Mouse (Mus musculus) MEL (cell line): ENCODE measurements around the gene Pitx3. TPM values are rescaled to one million over a fixed set of nuclear protein-coding genes. Genes with fewer than 3 reads are reported as not detected.

Experiments
- DNase-seq: peaks from one replicate; pipeline ENCODE4 v3.0.0; 2011; ENCODE audit warnings: low read depth, low spot score
- H3K27ac ChIP-seq: 2 replicates; pipeline ENCODE4 v1.5.1; 2012; ENCODE audit warnings: low read depth, mild to moderate bottlenecking, control low read depth, low read length, moderate library complexity; ENCODE audit not compliant: control insufficient read depth
- H3K27me3 ChIP-seq, 2 experiments: fragments of 150-350 bp in 1 of 2; sonication (generic) in 1 of 2; 2 replicates each; pipeline ENCODE4 v1.6.1; 2012; ENCODE audit warnings: low read length in 2 of 2, mild to moderate bottlenecking in 2 of 2, improper control_type of control experiment in 1 of 2, moderate library complexity in 1 of 2; ENCODE audit not compliant: insufficient read depth in 2 of 2, control insufficient read depth in 1 of 2
- H3K36me3 ChIP-seq, 2 experiments: 2 replicates each; pipeline ENCODE4 v1.6.1; 2012 to 2014; ENCODE audit warnings: low read length in 2 of 2, improper control_type of control experiment in 1 of 2, inconsistent platforms in 1 of 2, mild to moderate bottlenecking in 1 of 2; ENCODE audit not compliant: insufficient read depth in 2 of 2, control insufficient read depth in 1 of 2
- H3K4me1 ChIP-seq, 2 experiments: fragments of 150-350 bp in 1 of 2; sonication (generic) in 1 of 2; 2 replicates each; pipeline ENCODE4 v1.6.1; 2012; ENCODE audit warnings: low read length in 2 of 2, improper control_type of control experiment in 1 of 2, mild to moderate bottlenecking in 1 of 2; ENCODE audit not compliant: insufficient read depth in 2 of 2, control insufficient read depth in 1 of 2
- H3K4me3 ChIP-seq, 2 experiments: fragments of 150-350 bp in 1 of 2; sonication (generic) in 1 of 2; 2 replicates each; pipeline ENCODE4 v1.5.1; 2012; ENCODE audit warnings: low read depth in 2 of 2, low read length in 2 of 2, mild to moderate bottlenecking in 2 of 2, moderate library complexity in 2 of 2, control low read depth in 1 of 2, improper control_type of control experiment in 1 of 2; ENCODE audit not compliant: control insufficient read depth in 1 of 2, insufficient read depth in 1 of 2
- H3K79me2 ChIP-seq: 2 replicates; pipeline ENCODE4 v1.6.1; 2012; ENCODE audit warnings: mild to moderate bottlenecking, low read length, moderate library complexity; ENCODE audit not compliant: control insufficient read depth, poor library complexity, insufficient read depth
- H3K9ac ChIP-seq: 2 replicates; pipeline ENCODE4 v1.6.1; 2012; ENCODE audit warnings: low read depth, mild to moderate bottlenecking, control low read depth, low read length, moderate library complexity; ENCODE audit not compliant: control insufficient read depth, poor library complexity, severe bottlenecking
- H3K9me3 ChIP-seq: fragments of 150-350 bp; sonication (generic); replicated peaks from 2 replicates; pipeline ENCODE4 v1.6.1; 2012; ENCODE audit warnings: mild to moderate bottlenecking, low read length, improper control_type of control experiment, moderate library complexity; ENCODE audit not compliant: insufficient read depth
- BHLHE40 ChIP-seq: IDR thresholded peaks from 2 replicates; pipeline ENCODE4 v1.6.1; 2012; ENCODE audit warnings: low read depth, mild to moderate bottlenecking, inconsistent platforms, low read length, improper control_type of control experiment, borderline replicate concordance
- CHD2 ChIP-seq: IDR thresholded peaks from 2 replicates; pipeline ENCODE4 v1.6.1; 2011; ENCODE audit warnings: low read length, improper control_type of control experiment
- CTCF ChIP-seq, 3 experiments: IDR thresholded peaks in 2 of 3; conservative IDR thresholded peaks in 1 of 3; 2 replicates each; pipeline ENCODE4 v1.5.1; 2011 to 2012; ENCODE audit warnings: low read length in 3 of 3, low read depth in 2 of 3, mild to moderate bottlenecking in 2 of 3, improper control_type of control experiment in 1 of 3, inconsistent platforms in 1 of 3, mixed read lengths in 1 of 3, moderate library complexity in 1 of 3; ENCODE audit not compliant: control insufficient read depth in 1 of 3, insufficient read depth in 1 of 3, poor library complexity in 1 of 3, severe bottlenecking in 1 of 3
- E2F4 ChIP-seq: IDR thresholded peaks from 2 replicates; pipeline ENCODE4 v1.6.1; 2011; ENCODE audit warnings: low read depth, low read length, improper control_type of control experiment, borderline replicate concordance
- ELF1 ChIP-seq: IDR thresholded peaks from 2 replicates; pipeline ENCODE4 v1.6.1; 2014; ENCODE audit warnings: low read depth, mild to moderate bottlenecking, inconsistent platforms, low read length, improper control_type of control experiment, moderate library complexity
- GATA1 ChIP-seq: IDR thresholded peaks from 2 replicates; pipeline ENCODE4 v1.6.1; 2011; ENCODE audit warnings: low read depth, low read length, improper control_type of control experiment
- HCFC1 ChIP-seq: IDR thresholded peaks from 2 replicates; pipeline ENCODE4 v1.6.1; 2012; ENCODE audit warnings: low read depth, mild to moderate bottlenecking, inconsistent platforms, low read length, improper control_type of control experiment, moderate library complexity
- JUND ChIP-seq: IDR thresholded peaks from 2 replicates; pipeline ENCODE4 v1.6.1; 2011; ENCODE audit warnings: low read depth, mild to moderate bottlenecking, improper control_type of control experiment, low read length
- MAX ChIP-seq: IDR thresholded peaks from 2 replicates; pipeline ENCODE4 v1.6.1; 2011; ENCODE audit warnings: low read length, improper control_type of control experiment
- MAZ ChIP-seq: IDR thresholded peaks from 2 replicates; pipeline ENCODE4 v1.6.1; 2012; ENCODE audit warnings: low read depth, mild to moderate bottlenecking, inconsistent platforms, low read length, improper control_type of control experiment
- MXI1 ChIP-seq: IDR thresholded peaks from 2 replicates; pipeline ENCODE4 v1.6.1; 2011; ENCODE audit warnings: mild to moderate bottlenecking, low read depth, low read length, improper control_type of control experiment
- MYC ChIP-seq: IDR thresholded peaks from 2 replicates; pipeline ENCODE4 v1.6.1; 2011; ENCODE audit warnings: low read depth, mild to moderate bottlenecking, low read length, improper control_type of control experiment, moderate library complexity
- NRF1 ChIP-seq: IDR thresholded peaks from 2 replicates; pipeline ENCODE4 v1.6.1; 2014; ENCODE audit warnings: low read depth, mild to moderate bottlenecking, inconsistent platforms, low read length, improper control_type of control experiment, moderate library complexity; ENCODE audit not compliant: poor library complexity, insufficient read depth, severe bottlenecking
- POLR2AphosphoS2 ChIP-seq: IDR thresholded peaks from 2 replicates; pipeline ENCODE4 v1.6.1; 2011; ENCODE audit warnings: low read length, improper control_type of control experiment
- RCOR1 ChIP-seq: IDR thresholded peaks from 2 replicates; pipeline ENCODE4 v1.6.1; 2012; ENCODE audit warnings: low read depth, mild to moderate bottlenecking, inconsistent platforms, low read length, improper control_type of control experiment
- SIN3A ChIP-seq: IDR thresholded peaks from 2 replicates; pipeline ENCODE4 v1.6.1; 2012; ENCODE audit warnings: low read length, improper control_type of control experiment, inconsistent platforms
- SMC3 ChIP-seq: IDR thresholded peaks from 2 replicates; pipeline ENCODE4 v1.6.1; 2011; ENCODE audit warnings: low read depth, low read length, improper control_type of control experiment
- TBP ChIP-seq: IDR thresholded peaks from 2 replicates; pipeline ENCODE4 v1.8.0; 2011; ENCODE audit warnings: low read depth, low read length, improper control_type of control experiment
- TCF12 ChIP-seq: IDR thresholded peaks from 2 replicates; pipeline ENCODE4 v1.6.1; 2014; ENCODE audit warnings: low read depth, mild to moderate bottlenecking, inconsistent platforms, low read length, improper control_type of control experiment, moderate library complexity
- UBTF ChIP-seq: IDR thresholded peaks from 2 replicates; pipeline ENCODE4 v1.6.1; 2012; ENCODE audit warnings: low read depth, mild to moderate bottlenecking, inconsistent platforms, low read length, improper control_type of control experiment, moderate library complexity, borderline replicate concordance; ENCODE audit not compliant: insufficient read depth
- ZC3H11A ChIP-seq: IDR thresholded peaks from 2 replicates; pipeline ENCODE4 v1.6.1; 2012; ENCODE audit warnings: low read depth, mild to moderate bottlenecking, inconsistent platforms, low read length, improper control_type of control experiment
- polyA plus RNA-seq, 2 experiments: library from polyadenylated mRNA; stranded (reverse) in 1 of 2; unstranded in 1 of 2; fragments of >175 nt in 1 of 2; fragments of >200 nt in 1 of 2; gene quantifications; 2 replicates each; pipeline versions ENCODE4 v1.2.1 to v1.2.4; 2012; ENCODE audit warnings: low replicate concordance in 2 of 2, low read depth in 1 of 2; ENCODE audit not compliant: insufficient read length in 2 of 2, insufficient read depth in 1 of 2, missing spikeins in 1 of 2
- total RNA-seq: library from RNA; depleted of rRNA; stranded (reverse); fragments of 300-350 nt; gene quantifications from 2 replicates; pipeline ENCODE4 v1.2.3, GENCODE M21; 2012

The Pitx3 gene
- total and polyA plus RNA-seq, 3 experiments = 0.08 to 0.28 TPM; not detected in 1

DNA sequence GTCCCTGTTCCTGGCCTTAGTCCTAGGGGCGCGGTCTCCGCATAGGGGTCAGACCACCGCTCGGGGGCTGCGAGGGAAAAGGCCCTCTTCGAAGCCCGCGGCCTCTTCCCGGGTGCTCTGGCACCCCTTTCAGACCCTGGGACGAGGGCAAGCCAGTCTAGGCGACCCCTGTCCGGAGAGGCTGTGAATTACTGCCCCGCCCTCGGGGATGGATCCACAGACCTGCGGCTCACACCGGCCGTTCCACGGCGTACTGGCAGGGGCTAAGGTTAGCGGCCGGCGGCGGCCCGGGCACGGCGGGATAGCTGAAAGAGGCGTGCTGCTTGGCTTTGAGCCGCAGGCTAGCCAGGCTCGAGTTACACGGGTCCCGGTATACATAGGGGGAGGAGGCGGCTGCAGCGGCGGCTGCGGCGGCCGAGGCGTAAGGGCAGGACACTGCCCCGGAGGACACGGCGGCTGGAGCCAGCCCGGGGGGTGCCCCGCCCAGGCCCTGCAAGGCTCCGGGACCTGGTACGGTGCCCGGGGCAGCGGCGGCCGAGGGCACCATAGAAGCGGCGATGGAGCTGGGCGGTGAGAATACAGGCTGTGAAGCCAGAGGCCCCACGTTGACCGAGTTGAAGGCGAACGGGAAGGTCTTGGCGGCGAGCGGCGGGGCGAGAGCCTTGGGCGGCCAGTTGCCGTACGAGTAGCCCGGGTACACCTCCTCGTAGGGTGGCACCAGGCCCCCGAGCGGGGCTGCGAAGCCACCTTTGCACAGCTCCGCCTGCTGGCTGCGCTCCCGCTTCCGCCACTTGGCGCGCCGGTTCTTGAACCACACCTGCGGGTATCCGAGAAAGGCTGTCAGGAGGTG is 12.1 kb downstream of the Pitx3 start:
- Histone ChIP-seq H3K27ac (no peak overlapping the region), H3K9me3 (no peaks in the 10 kb centered on the region), H3K9ac (peak overlapping the region; percentile 51), H3K4me1 (peaks cover 0 to 17% of the 10 kb centered on the region in 2 experiments; a peak in 2 of 4 replicates), H3K79me2 (no peaks in the 10 kb centered on the region; the same call in 1 of the 2 replicates), H3K36me3 (peaks cover 0 to 8% of the 10 kb centered on the region in 2 experiments; a peak in 2 of 4 replicates), H3K4me3 (peak overlapping the region; percentile 48 to 80), H3K27me3 (peaks cover 3 to 5% of the 10 kb centered on the region in 2 experiments; a peak in 3 of 4 replicates)
- TF ChIP-seq CHD2 (no peak), MXI1 (peak; percentile 70), CTCF (IDR thresholded peaks at IDR 0.05 in 2 of 3, conservative IDR thresholded peaks at IDR 0.05 in 1 of 3; ENCODE audit: control insufficient read depth in 1 of 3, insufficient read depth in 1 of 3, low read depth in 2 of 3, low read length in 3 of 3, poor library complexity in 1 of 3, severe bottlenecking in 1 of 3) (peak in 2 of 3 experiments; percentile 63 to 76; a peak in 5 of 6 replicates), ZC3H11A (peak; percentile 23; the same call in 1 of the 2 replicates), MAZ (peak; percentile 16; the same call in 1 of the 2 replicates), SIN3A (0 out of 2 replicates have a peak, but pooled peaks have one; percentile 25), ELF1 (peak; percentile 49; the same call in 1 of the 2 replicates), SMC3 (peak; percentile 44; the same call in 1 of the 2 replicates), MYC (no peak), MAX (peak; percentile 35; the same call in 1 of the 2 replicates), RCOR1 (0 out of 2 replicates have a peak, but pooled peaks have one; percentile 11), TCF12 (0 out of 2 replicates have a peak, but pooled peaks have one; percentile 5), POLR2AphosphoS2 (no peak), HCFC1 (peak; percentile 48; the same call in 1 of the 2 replicates)
- peak; percentile 80 for DNase-seq

DNA sequence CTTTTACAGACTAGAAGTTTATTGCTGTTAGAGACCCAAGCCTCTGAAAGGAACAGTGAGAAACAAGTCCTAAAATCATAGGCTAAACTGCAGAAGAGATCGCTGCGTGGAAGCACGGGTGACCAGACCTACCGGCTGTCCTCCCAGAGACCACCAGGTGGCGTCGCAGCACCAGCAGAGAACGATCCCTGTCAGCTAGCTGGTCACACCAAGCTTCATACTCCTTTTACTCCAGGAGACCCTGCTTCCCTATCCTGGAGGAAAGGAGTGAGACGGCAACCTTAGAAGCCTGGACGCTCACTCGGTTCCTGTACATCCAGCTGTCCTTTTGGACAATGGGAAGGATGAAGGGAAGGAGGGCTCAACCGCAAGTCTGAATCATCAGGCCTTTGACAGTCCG is 12.8 kb downstream of the Pitx3 start:
- Histone ChIP-seq H3K9ac (peak overlapping the region; percentile 51), H3K27me3 (peaks cover 3 to 5% of the 10 kb centered on the region in 2 experiments; a peak in 3 of 4 replicates), H3K36me3 (peaks cover 0 to 8% of the 10 kb centered on the region in 2 experiments; a peak in 2 of 4 replicates), H3K27ac (no peak overlapping the region), H3K9me3 (no peaks in the 10 kb centered on the region), H3K79me2 (no peaks in the 10 kb centered on the region; the same call in 1 of the 2 replicates), H3K4me3 (peak overlapping the region; percentile 48 to 80), H3K4me1 (peaks cover 0 to 17% of the 10 kb centered on the region in 2 experiments; a peak in 2 of 4 replicates)
- peak; percentile 78; the same call in 1 of the 2 replicates for TF ChIP-seq MAZ
- TF ChIP-seq MXI1 = peak; percentile 85
- TF ChIP-seq E2F4 = no peak
- TF ChIP-seq CTCF (IDR thresholded peaks at IDR 0.05 in 2 of 3, conservative IDR thresholded peaks at IDR 0.05 in 1 of 3; ENCODE audit: control insufficient read depth in 1 of 3, insufficient read depth in 1 of 3, low read depth in 2 of 3, low read length in 3 of 3, poor library complexity in 1 of 3, severe bottlenecking in 1 of 3) = peak; percentile 99 to 100 (median 99)
- TF ChIP-seq SMC3 = peak; percentile 99
- TF ChIP-seq MYC = peak; percentile 67; the same call in 1 of the 2 replicates
- TF ChIP-seq UBTF = no peak
- 0 out of 2 replicates have a peak, but pooled peaks have one; percentile 16 for TF ChIP-seq NRF1
- TF ChIP-seq MAX = peak; percentile 67
- TF ChIP-seq JUND = peak; percentile 58; the same call in 1 of the 2 replicates
- peak; percentile 65; the same call in 1 of the 2 replicates for TF ChIP-seq BHLHE40
- TF ChIP-seq SIN3A = peak; percentile 88
- no peak; the same call in 1 of the 2 replicates for TF ChIP-seq RCOR1
- TF ChIP-seq GATA1 = 0 out of 2 replicates have a peak, but pooled peaks have one; percentile 25
- TF ChIP-seq ZC3H11A = peak; percentile 96
- 0 out of 2 replicates have a peak, but pooled peaks have one; percentile 19 for TF ChIP-seq ELF1
- TF ChIP-seq TBP = no peak
- DNase-seq = peak; percentile 95
